Mouse (Mus musculus) small intestine, adult 2 months (tissue): ENCODE results near the gene Ruvbl1.

ENCODE experiments used
- CTCF ChIP-seq: fragments of 200-500 bp; IDR thresholded peaks from 2 replicates; pipeline ENCODE4 v1.5.1; 2012; ENCODE audit warnings: low read depth, mild to moderate bottlenecking, control low read depth, inconsistent platforms, low read length, moderate library complexity, mixed read lengths; ENCODE audit not compliant: insufficient replicate concordance, insufficient read length; ENCODE audit errors: extremely low read depth
- POLR2A ChIP-seq: fragments of 200-500 bp; IDR thresholded peaks from 2 replicates; pipeline ENCODE4 v1.6.1; 2012; ENCODE audit warnings: low read depth, mild to moderate bottlenecking, control low read depth, inconsistent platforms, low read length, moderate library complexity

DNA sequence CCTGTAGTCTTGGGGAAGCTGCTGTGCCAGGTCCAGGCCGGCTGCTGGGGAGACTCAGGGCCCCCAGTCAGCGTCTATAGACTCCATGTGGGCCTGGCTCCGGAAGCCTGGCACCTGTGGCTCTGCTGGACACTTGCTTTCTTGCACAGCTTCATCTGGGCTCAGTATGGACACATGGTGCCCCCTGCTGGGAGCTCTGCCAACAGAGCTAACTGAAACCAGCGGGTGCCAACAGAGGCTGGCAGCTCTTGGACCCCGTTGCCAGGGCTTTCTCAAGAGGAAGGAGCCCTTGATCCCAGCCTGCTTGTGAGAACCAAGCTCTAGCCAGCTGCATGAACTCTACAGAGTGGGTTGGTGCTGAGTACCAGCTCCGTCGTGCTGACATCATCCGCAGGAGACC, 21.7 kb downstream of the Ruvbl1 start:
- no peak for TF ChIP-seq CTCF
- TF ChIP-seq POLR2A: no peak
